Mouse (Mus musculus): ENCODE measurements at regions not wholly inside any gene's neighbourhood (a gene's known extent, or its start where the extent isn't known, plus 50 kb on each side); places are given as distances from the start of the nearest gene placed in this dataset.
A peak's percentile ranks its signal among the peaks of the same experiment; 100 is the strongest.

- DNase-seq: no peak
These were observed 60.1 kb upstream of the Irx1 start for GRCm38 (mm10) chr13:72023666-72024065.

GRCm38 (mm10) chr13:72043930-72044470 is 80.5 kb upstream of the Irx1 start:
- DNase-seq: no peak

- DNase-seq: no peak
These were observed 92.9 kb upstream of the Irx1 start for GRCm38 (mm10) chr13:72056469-72056868.

- no peak for DNase-seq
These were observed 98.1 kb upstream of the Irx1 start for GRCm38 (mm10) chr13:72061659-72062058.

GRCm38 (mm10) chr13:72063278-72063761 is 99.8 kb upstream of the Irx1 start:
- no peak for DNase-seq

GRCm38 (mm10) chr13:72096585-72096984 is 133.1 kb upstream of the Irx1 start:
- no peak for DNase-seq

- peak; percentile 5 for DNase-seq
These were observed 133.7 kb upstream of the Irx1 start for GRCm38 (mm10) chr13:72097268-72097667.

GRCm38 (mm10) chr13:72097811-72098210 is 134.3 kb upstream of the Irx1 start:
- DNase-seq: no peak

- DNase-seq: no peak
These were observed 137.2 kb upstream of the Irx1 start for GRCm38 (mm10) chr13:72100741-72101140.

GRCm38 (mm10) chr13:72108666-72109065 is 145.1 kb upstream of the Irx1 start:
- DNase-seq: no peak

GRCm38 (mm10) chr13:72113942-72114341 is 150.4 kb upstream of the Irx1 start:
- DNase-seq: no peak

- no peak for DNase-seq
These were observed 151.5 kb upstream of the Irx1 start for GRCm38 (mm10) chr13:72114776-72115663.

GRCm38 (mm10) chr13:72120467-72120866 is 156.9 kb upstream of the Irx1 start:
- DNase-seq: no peak

GRCm38 (mm10) chr13:72120911-72121553 is 157.5 kb upstream of the Irx1 start:
- no peak for DNase-seq

- DNase-seq: no peak
These were observed 158.2 kb upstream of the Irx1 start for GRCm38 (mm10) chr13:72121554-72122229.

GRCm38 (mm10) chr13:72122230-72122627 is 158.7 kb upstream of the Irx1 start:
- no peak for DNase-seq

- DNase-seq: no peak
These were observed 164.8 kb upstream of the Irx1 start for GRCm38 (mm10) chr13:72128306-72128705.

GRCm38 (mm10) chr13:72131341-72131740 is 167.8 kb upstream of the Irx1 start:
- no peak for DNase-seq

- no peak for DNase-seq
These were observed 170.7 kb upstream of the Irx1 start for GRCm38 (mm10) chr13:72134101-72134768.

GRCm38 (mm10) chr13:72166225-72166624 is 202.7 kb upstream of the Irx1 start:
- DNase-seq: no peak

GRCm38 (mm10) chr13:72167434-72167833 is 203.9 kb upstream of the Irx1 start:
- no peak for DNase-seq

GRCm38 (mm10) chr13:72183636-72184035 is 220.1 kb upstream of the Irx1 start:
- DNase-seq: no peak

Data from cerebellum, adult 9-11 months (tissue).